Mouse (Mus musculus) T-helper 2 cell (primary cell): Measurements from ENCODE around the gene 3110009E18Rik.

ENCODE experiments used
- in situ Hi-C: fragments of 300-600 bp; cut with MboI, MseI; formaldehyde crosslinking; loops from one replicate; pipeline ENCODE4 v1.15.1; 2025; ENCODE audit warnings: high pct_unique_total_duplicates

3110009E18Rik gene

DNA sequence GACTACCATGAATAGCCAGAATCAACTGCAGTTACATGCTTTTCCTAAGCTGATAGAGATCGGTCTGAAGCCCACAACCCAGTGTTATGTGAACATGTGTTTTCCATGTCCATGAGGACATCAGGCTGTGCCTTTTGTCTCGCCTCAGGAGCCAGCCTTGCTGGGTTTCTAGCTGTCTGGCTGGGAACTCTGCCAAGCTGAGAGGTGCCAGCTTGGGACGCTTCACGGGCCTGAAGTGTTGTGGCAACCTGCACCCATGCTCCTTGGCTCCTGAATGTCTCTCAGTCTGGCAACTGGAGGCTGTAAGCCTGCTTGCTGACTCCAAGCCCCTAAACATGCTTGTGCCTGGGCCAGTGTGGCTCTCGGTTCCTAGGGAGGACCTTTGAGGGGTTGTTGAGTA lies 21.6 kb downstream of the 3110009E18Rik start:
- in situ Hi-C loops: no loop called here

DNA sequence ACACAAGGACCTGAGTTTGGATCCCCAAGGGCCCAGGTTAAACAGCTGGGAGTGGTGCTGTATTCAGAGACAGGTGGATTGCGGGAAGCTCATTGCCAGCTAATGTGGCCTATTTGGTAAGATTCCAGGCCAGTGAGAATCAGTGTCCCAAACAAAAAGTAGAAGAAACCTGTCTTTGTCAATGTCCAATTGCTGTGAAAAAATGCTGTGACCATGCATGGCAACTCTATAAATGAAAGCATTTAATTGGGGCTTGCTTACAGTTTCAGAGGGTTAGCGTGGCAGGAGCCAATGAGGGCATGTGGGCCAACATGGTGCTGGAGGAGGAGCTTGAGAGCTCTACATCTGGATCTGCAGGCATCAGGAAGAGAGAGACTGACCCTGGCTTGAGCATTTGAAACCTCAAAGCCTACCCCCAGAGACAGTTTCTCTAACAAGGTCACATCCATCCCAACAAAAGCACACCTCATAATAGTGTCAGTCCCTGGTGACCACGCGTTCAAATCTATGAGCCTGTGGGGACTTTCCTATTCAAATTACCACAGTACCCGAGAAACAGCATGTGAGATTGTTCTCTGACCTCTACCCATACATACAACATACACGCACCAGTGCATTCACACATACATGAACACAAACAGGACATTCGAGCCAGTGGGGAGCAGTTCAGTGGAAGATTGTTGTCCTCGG lies 24.7 kb downstream of the 3110009E18Rik start:
- in situ Hi-C loops: no loop called here

DNA sequence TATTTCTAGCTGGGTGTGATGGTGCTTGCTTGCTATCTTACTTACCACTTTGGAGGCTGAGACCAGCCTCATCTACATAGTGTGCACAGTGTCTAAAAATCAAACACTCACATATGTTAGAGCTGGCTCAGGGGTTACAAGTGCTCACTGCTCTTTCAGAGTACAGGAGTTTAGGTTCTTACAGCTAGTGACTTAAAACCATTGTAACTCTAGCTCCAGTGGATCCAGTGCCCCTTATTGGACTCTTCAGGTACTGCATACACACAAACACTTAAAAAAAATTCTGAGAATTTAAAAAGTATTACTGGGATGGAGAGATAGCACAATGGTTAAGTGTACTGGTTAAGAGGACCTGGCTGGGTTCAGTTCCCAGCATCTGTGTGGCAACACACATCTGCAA lies 26.0 kb downstream of the 3110009E18Rik start:
- in situ Hi-C loops: no loop called here

DNA sequence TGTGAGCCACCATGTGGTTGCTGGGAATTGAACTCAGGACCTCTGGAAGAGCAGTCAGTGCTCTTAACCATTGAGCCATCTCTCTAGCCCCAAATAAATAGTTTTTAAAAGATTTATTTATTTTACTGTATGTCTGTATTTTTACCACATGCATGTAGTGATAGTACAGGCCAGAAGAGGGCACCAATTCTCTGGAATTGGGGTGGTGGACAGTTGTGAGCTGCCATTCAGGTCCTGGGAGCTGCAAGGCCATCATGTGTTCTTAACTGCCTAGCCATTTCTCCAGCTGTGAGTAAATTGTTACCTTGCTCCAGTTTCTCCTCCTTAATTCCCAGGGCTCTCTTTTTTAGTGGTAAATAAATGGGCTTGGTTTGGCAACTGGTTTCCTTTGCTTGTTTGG lies 33.2 kb downstream of the 3110009E18Rik start:
- in situ Hi-C loops: loop anchor here (5.0 kb wide), 1 partner anchor 57 kb away; no protein-coding TSS in a partner anchor

DNA sequence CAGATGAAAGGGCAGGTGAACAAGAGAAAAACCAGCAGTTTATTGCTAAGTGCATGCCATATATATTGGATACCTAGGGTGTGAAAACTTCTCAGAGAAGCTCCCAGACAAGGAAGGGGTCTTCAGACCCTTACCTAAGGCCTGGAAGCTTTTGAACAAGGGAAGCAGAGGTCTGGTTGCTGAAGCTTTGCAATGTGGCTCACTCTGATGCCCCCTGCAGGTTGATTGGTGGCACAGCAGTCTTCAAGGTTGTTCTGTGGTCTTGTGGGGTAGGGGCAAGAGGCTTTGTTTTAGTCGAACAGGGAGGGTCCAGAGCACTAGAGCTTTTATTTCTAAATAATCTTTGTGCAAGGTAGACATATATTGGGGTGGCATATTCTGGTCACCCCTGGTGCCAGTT lies 34.3 kb downstream of the 3110009E18Rik start:
- in situ Hi-C loops: no loop called here

DNA sequence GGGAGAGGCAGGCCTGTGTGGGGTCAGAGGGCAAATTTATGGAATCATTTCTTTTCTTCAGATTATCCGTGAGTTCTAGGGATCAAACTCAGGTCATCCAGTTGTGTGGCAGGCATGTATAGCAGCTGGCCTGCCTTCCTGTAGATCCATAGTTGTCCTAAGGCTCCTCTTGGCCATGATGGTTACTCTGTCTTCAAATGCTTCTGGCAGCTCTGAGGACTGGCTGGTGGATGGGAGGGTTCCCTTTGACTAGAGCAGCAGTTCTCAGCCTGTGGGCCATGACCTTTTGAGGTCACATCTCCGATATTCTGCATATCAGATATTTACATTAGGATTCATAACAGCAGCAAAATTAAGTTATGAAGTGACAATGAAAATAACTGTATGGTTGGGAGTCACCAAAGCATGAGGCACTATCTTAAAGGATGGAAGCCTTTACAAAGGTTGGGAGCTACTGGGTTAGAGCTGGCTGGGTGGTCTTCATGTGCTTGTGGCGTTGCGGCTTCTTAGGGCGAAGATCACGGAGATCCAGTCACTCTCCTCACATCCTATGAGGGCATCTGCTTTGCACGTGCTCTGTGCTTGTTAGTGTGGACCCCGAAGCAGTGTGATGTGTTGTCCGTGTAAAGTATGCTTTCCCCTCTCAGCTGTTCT lies 37.6 kb downstream of the 3110009E18Rik start:
- in situ Hi-C loops: no loop called here

DNA sequence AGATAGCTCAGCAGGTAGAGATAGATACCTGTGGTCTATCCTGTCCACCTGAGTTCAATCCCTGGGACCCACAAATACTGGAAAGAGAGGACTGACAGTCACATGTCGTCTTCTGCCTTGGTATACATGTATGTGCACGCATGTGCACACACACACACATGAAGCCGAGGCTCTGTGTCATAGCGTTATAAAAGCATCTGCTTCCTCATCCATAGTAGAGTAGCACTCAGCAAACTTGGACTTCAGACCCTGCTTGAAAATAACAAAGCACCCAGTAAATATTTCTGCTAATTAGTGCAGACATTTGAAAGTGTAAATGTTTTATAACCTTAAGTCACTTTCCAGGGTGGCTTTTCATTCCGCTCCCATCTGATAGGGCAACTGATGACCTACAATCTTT lies 40.5 kb downstream of the 3110009E18Rik start:
- in situ Hi-C loops: no loop called here

DNA sequence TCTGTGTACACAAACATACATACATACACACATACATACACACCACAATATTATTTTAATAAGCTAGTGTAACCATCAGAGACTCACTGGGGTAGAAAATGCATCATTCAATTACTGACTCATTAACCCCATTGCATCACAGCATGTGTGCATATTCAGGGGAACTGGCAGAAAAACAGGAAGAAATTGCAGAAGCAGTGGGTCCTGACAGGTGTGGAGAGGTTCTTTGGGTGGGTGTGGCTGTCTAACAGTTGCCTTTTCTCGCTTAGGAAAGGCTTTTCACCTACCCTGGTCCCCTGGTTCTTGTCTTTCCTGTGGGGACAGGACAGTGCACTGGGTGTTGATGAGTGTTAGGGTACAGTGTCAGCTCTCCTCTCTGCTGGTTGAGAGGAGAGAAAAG lies 41.6 kb downstream of the 3110009E18Rik start:
- in situ Hi-C loops: no loop called here

DNA sequence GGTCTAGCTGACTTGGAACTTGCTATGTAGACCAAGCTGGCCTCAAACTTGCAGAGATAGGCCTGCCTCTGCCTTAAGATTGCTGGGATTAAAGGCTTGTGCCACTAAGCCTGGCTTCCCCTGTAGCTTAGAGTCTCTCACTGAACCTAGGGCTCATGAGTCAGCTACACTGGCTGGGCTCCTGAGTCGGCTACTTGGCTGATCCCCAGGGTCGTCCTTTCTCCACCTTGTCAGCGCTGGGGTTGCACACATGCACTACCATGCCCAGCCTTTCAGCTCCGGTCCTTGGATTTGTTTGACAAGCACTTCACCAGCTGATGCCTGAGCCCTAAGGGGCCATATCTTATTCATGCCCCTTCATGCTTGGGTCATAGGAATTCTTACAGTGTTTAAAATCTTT lies 47.0 kb downstream of the 3110009E18Rik start:
- in situ Hi-C loops: no loop called here

DNA sequence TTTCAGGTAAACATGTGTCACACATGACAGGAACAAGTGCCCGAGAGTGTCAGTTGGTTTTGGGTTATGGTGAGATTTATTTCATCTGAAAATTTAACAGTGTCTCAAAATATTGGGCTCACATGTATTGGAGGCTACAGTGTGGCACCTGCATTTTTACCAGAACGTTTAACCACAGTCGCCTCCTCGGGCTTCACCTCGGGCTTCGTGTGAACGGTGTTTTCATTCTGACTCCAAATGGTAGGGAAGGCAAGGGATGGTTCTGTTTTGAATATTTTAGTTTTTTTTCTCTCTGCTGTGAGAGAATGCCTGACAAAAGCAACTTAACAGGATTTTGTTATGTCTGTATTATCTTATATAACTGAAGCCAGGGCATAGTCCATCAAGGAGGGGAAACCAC lies 47.7 kb downstream of the 3110009E18Rik start:
- in situ Hi-C loops: no loop called here

DNA sequence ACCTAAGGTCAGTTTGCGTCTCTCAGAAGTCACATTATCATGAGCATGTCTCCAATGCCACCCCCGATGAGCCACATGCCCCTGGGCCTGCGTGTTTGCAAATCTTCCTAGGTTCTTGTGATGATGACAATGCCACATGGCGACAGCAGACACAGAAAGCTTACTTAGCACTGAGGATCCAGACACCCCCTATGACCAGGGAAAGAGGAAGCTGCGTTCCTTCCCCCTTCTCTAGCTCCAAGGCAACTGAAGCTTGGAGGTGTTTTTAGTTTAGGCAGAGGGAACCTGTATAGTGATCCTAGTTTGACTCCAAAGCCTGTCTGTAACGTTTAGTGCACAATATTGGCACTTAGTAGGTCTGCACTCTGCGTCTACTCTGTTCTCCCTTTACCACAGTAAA lies 49.3 kb downstream of the 3110009E18Rik start:
- in situ Hi-C loops: no loop called here

DNA sequence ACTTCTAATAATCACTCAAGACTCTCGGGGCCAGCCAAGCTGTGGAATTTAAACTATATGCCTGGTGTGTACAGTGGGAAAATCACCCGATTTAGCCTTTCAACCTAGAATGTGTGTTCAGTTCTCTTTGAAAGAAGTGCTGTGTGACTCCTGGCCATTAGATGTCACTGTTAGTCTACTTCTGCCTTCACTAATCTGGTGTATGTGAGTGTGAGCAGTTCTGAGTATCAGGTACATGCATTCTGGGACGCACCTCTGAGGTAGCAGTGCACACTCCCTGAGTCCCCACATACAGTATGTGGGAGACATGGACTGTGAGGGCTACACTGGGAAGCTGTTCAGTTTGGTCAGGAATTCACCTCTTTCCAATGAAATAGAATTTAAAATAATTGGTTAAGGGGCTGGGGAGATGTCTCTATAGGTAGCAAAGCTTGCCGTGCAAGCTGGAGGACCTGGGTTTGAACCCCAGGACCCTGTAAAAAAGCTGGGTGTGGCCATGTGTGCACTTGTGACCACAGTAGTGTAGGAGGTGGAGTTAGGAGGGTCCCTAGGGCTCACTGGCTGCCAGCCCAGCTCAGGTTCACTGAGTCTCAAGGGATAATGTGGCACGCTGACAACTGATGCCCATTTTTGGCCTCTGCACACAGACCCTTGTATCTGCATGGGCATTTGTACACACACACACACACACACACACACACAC lies 51.0 kb downstream of the 3110009E18Rik start:
- in situ Hi-C loops: no loop called here

DNA sequence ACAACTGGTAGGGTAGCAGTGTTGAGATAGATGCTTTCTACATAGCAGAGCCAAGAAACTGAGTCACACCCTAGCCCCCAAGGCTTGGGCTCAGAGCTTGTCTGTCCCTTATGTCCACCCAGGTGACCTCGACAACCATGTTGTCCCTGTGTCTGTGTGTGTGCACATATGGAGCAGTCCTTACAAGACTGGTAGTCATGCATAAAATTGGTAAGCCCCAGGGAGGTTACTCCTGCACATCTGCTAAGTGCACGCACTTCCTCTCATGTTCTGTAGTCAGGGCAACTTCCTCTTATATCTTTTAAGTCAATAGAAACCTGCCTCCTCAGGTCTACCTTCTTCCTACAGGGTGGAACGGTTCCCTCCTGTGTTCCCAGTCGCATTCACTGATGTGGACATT lies 54.0 kb downstream of the 3110009E18Rik start:
- in situ Hi-C loops: no loop called here

DNA sequence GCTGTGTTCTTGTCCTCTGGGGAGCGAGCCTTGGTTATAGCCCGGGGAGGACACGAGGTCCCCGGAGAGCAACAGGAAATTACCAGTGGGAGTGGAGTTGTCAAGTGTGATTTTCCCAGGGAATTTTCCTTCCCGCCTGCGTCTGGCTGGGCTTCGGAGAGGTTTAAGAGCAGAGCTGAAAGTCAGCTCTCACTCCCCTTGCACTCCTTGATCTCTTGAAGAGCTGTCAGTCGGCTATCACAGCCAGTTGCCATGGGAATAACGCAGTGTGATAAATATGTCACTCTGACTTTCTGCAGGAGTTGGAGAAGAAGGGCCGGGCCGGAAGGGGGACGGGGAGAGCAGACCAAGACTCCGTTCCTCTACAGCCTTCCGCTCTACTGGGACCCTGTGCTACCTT lies 55.3 kb downstream of the 3110009E18Rik start:
- in situ Hi-C loops: no loop called here

DNA sequence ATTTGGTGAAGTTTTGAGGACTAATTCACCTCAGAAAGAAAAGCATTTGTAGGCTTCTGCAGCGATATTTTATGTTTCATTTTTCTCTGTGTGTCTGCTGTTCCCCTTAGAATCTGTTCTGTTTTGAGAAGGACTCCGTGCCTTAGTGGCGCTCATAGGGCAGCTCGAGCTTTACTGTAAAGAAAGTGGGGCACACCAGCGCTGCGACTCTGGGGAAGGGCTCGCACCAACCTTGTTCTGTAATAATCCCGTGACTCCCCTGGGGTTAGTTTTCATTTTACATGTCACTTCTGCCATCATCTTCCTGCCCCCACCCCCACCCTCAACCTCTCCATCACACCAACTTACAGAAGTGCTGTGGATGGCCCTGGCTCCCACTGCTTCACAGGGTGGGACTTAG lies 56.2 kb downstream of the 3110009E18Rik start:
- in situ Hi-C loops: no loop called here

DNA sequence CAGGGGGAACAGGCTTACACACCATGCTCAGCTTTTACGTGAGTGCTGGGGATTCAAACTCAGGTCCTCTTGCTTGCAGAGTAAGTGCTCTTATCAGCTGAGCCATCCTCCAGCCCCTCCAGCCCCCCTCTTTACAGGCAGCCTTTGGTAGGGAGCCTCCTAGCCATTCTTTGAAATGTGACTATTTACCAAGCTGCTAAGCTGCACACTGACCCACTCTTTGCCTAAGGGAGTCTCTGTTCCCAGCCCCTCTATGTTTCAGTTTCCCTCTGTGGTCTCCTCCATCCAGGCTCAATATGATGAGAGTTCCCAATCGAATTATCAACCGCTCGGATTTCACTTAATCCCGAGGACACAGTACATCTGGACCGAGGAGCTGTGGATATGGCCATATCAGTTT lies 65.2 kb downstream of the 3110009E18Rik start:
- in situ Hi-C loops: no loop called here

DNA sequence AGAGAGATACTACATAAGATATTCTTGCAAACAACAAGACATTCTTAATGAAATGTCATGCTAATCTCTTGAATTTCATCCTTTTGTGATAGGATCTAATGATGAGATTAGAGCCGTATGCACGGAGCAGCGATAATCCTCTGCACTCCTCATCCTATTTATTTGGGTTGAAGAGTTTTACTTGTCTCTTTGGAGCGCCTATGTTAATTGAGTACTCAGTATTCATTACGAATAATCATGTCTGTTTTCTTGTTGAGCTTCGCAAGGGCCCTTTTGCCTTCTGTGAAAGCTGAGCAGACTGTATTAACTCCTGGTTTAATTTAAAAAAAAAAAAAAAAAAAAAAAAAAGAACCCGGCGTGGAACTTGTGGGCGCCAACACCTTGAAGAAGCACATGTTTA lies 65.7 kb downstream of the 3110009E18Rik start:
- in situ Hi-C loops: no loop called here

DNA sequence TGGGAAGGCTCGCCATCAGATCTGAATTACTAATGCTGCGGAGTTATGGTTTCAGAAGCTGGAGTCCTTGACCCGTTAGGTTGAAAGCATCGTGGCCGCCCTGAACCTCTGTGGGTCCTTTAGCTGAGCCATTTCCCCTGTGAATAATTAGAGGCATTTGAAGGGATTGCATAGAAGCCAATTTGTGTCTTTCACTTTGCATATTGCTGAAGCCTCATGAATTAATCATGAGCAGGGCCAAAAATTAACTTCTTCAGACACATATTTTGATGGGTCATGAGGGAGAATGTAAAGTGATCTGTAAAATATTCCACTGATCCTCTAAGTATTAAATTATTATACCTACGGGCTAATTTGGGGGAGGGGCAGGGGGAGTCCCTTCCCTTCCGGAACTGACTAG lies 66.1 kb downstream of the 3110009E18Rik start:
- in situ Hi-C loops: no loop called here

DNA sequence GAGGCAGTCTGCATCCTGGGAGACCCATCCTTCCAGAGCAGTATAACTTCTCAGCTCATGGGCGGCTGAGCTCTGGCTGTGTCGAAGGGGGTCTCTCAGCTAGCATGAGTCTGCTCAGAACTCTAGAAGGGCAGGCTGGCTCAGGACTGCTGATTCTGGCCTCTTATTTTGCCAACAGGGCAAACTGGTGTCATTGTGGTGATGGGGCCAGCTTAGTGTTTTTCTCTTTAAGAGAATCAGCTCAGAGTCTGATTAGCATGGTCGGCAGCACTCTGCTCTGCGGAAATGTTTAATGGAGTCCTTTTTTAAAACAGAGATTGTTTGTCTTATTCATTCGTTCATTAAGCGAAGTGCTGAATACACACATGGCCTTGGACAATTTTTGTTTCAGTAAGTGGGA lies 68.2 kb downstream of the 3110009E18Rik start:
- in situ Hi-C loops: no loop called here

DNA sequence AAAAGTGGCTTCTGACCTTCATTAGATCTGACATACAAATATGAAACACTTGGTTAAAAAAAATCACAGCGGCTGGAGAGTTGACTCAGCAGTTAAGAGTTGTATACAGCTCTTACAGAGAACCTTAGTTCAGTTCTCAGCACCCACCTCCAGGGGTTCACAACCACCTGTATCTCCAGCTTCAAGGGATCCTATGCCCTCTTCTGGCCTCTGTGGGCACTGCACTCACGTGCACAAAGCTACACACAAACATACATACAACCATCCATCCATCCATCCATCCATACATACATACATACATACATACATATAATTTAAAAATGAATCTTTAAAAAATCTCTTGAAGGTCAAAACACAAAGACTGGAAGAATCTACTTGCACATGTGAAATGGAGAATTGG lies 69.3 kb downstream of the 3110009E18Rik start:
- in situ Hi-C loops: no loop called here

DNA sequence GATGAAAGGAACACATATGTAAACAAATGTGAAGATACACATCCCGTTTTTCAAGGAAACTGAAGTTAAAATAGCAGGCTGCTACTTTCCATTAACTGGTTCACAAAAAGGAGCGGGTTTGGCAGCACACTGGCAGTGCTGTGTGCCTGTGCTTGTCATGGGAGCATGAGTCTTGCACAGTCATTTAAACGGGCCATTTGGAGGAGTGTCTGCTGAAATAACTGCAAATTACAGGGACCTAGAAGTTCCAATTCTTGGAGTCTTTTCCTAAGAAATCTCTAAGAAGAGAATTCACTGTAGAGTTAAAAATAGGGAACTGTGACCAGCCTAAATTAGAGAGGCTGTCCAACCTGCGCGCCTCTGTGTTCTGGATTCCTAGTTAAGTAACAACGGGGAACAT lies 70.0 kb downstream of the 3110009E18Rik start:
- in situ Hi-C loops: no loop called here

DNA sequence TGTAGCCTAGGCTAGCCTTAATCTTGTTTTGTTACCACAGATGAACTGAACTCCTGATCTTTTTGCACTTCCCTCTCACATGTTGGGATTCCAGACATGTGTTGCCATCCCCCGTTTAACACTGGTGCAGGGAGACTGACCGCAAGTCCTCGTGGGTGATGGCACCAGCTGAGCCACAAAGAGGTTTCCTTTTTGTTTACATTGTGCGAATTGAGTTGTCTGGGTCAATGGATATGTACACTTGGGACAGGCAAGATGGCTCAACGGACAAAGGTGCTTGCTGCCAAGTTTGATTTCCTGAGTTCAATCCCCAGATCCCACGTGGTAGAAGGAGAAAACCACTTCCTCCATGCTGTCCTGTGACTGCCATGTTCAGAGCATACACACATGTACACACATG lies 71.3 kb downstream of the 3110009E18Rik start:
- in situ Hi-C loops: no loop called here

DNA sequence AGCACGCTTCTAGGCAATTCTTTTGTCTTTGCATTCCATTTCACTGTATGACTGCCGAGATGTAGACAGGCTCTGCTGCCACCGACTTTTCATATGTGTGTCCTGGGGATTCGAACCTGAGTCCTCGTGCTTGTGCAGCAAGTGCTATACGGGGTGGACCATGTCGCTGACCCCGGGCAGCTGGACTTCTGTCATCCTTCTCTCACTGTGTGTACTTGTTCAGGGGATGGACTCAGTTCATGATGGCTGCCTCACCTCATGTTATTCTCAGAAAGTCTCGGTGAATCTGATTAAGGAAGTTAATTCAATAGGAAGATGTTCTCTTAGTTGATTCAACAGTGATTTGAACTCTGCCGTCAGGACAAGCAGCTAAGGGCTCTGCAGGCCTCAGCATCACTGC lies 72.6 kb downstream of the 3110009E18Rik start:
- in situ Hi-C loops: no loop called here
